Mouse (Mus musculus) midbrain, embryonic 12.5 days (tissue): ENCODE results near the gene Cep83. TPM values are rescaled to one million over a fixed set of nuclear protein-coding genes. Genes with fewer than 3 reads are reported as not detected.

Experiments
- ATAC-seq: fragments of 200-750 bp; cut with Nextera tagmentation; 2 replicates; pipeline ENCODE4 v1.8.0; 2017; ENCODE audit warnings: low read depth, moderate TSS enrichment, moderate library complexity; ENCODE audit not compliant: low FRiP score
- H3K27ac ChIP-seq: fragments of 300-500 bp; sonication (generic); replicated peaks from 2 replicates; pipeline ENCODE4 v1.5.1; 2016; ENCODE audit warnings: mild to moderate bottlenecking
- H3K27me3 ChIP-seq: fragments of 300-500 bp; sonication (generic); 2 replicates; pipeline ENCODE4 v1.6.1; 2016; ENCODE audit warnings: mild to moderate bottlenecking
- H3K36me3 ChIP-seq: fragments of 300-500 bp; sonication (generic); 2 replicates; pipeline ENCODE4 v1.6.1; 2016
- H3K4me1 ChIP-seq: fragments of 300-500 bp; sonication (generic); 2 replicates; pipeline ENCODE4 v1.6.1; 2016
- H3K4me2 ChIP-seq: fragments of 300-500 bp; sonication (generic); replicated peaks from 2 replicates; pipeline ENCODE4 v1.6.1; 2016; ENCODE audit warnings: mild to moderate bottlenecking, moderate library complexity
- H3K4me3 ChIP-seq: fragments of 300-500 bp; sonication (generic); 2 replicates; pipeline ENCODE4 v1.5.1; 2016; ENCODE audit warnings: mild to moderate bottlenecking
- H3K9ac ChIP-seq: fragments of 300-500 bp; sonication (generic); replicated peaks from 2 replicates; pipeline ENCODE4 v1.6.1; 2016; ENCODE audit warnings: mild to moderate bottlenecking, moderate library complexity
- H3K9me3 ChIP-seq: fragments of 300-500 bp; sonication (generic); 2 replicates; pipeline ENCODE4 v1.6.1; 2016; ENCODE audit warnings: mild to moderate bottlenecking
- WGBS: fragments of 180-500 bp; shearing (Covaris S2); methylation state at CpG from one replicate; pipeline ENCODE4 v1.1.7; 2016; 5-methylcytosine and 5-hydroxymethylcytosine counted together
- polyA plus RNA-seq: library from polyadenylated mRNA; unstranded; fragments of >200 nt; fragmentation: Nextera tagmentation; extraction: Ambion mirVana; gene quantifications from 2 replicates; pipeline ENCODE4 v1.2.1, GENCODE M21; 2016

The Cep83 gene
- 24.5 and 24.8 TPM in 2 replicates for polyA plus RNA-seq

GRCm38 (mm10) chr10:94688420-94689175 lies at the start of gene Cep83:
Gene Cep83, plus strand, starts transcription at chr10:94688654.
- ATAC-seq = peak; percentile 98
- under 1% methylated on average over 85 of the region's 86 CpGs for WGBS
- peak within 1 kb of the TSS; percentile 92 for H3K4me3 ChIP-seq

GRCm38 (mm10) chr10:94639281-94639680 lies 49.2 kb upstream of the Cep83 start:
- no peak overlapping the region for H3K4me2 ChIP-seq
- WGBS = 82% methylated on average over 5 of the region's 5 CpGs
- ATAC-seq = no peak

More at GRCm38 (mm10) chr10:94688420-94689175, at the start of gene Cep83:
- no peaks in the 10 kb centered on the region for H3K36me3 ChIP-seq
- peaks cover 6% of the 10 kb centered on the region for H3K4me1 ChIP-seq
- peak within 1 kb of the TSS; percentile 85 for H3K4me2 ChIP-seq
- no peaks in the 10 kb centered on the region for H3K9me3 ChIP-seq
- peak within 1 kb of the TSS; percentile 93 for H3K27ac ChIP-seq
- no peaks in the 10 kb centered on the region for H3K27me3 ChIP-seq
- H3K9ac ChIP-seq = peak within 1 kb of the TSS; percentile 88

GRCm38 (mm10) chr10:94640067-94640466 lies 48.4 kb upstream of the Cep83 start:
- H3K36me3 ChIP-seq = no peaks in the 10 kb centered on the region
- H3K4me3 ChIP-seq = no peak overlapping the region
- H3K4me2 ChIP-seq = no peak overlapping the region
- no peaks in the 10 kb centered on the region for H3K27me3 ChIP-seq
- no peak for ATAC-seq
- H3K9me3 ChIP-seq = no peaks in the 10 kb centered on the region
- H3K9ac ChIP-seq = no peak overlapping the region
- H3K27ac ChIP-seq = no peak overlapping the region
- WGBS = 81% methylated on average over 5 of the region's 5 CpGs
- H3K4me1 ChIP-seq = no peaks in the 10 kb centered on the region

More at GRCm38 (mm10) chr10:94639281-94639680, 49.2 kb upstream of the Cep83 start:
- H3K4me1 ChIP-seq = no peaks in the 10 kb centered on the region
- H3K27ac ChIP-seq = no peak overlapping the region
- no peaks in the 10 kb centered on the region for H3K27me3 ChIP-seq
- H3K36me3 ChIP-seq = no peaks in the 10 kb centered on the region
- no peaks in the 10 kb centered on the region for H3K9me3 ChIP-seq
- no peak overlapping the region for H3K4me3 ChIP-seq
- no peak overlapping the region for H3K9ac ChIP-seq

- H3K27me3 ChIP-seq = no peaks in the 10 kb centered on the region
- H3K9ac ChIP-seq = no peak overlapping the region
- no peak overlapping the region for H3K4me2 ChIP-seq
- no peak for ATAC-seq
- no peaks in the 10 kb centered on the region for H3K36me3 ChIP-seq
- no peak overlapping the region for H3K27ac ChIP-seq
- H3K9me3 ChIP-seq = no peaks in the 10 kb centered on the region
- WGBS = 80% methylated on average over 3 of the region's 3 CpGs
- no peak overlapping the region for H3K4me3 ChIP-seq
- no peaks in the 10 kb centered on the region for H3K4me1 ChIP-seq
Observed at GRCm38 (mm10) chr10:94664036-94664435, 24.4 kb upstream of the Cep83 start.

GRCm38 (mm10) chr10:94664455-94664854 lies 24.0 kb upstream of the Cep83 start:
- no peaks in the 10 kb centered on the region for H3K4me1 ChIP-seq
- no peak overlapping the region for H3K9ac ChIP-seq
- H3K4me3 ChIP-seq = no peak overlapping the region
- no peaks in the 10 kb centered on the region for H3K27me3 ChIP-seq
- no peak overlapping the region for H3K27ac ChIP-seq
- 87% methylated on average over 7 of the region's 7 CpGs for WGBS
- no peaks in the 10 kb centered on the region for H3K36me3 ChIP-seq
- no peaks in the 10 kb centered on the region for H3K9me3 ChIP-seq
- no peak overlapping the region for H3K4me2 ChIP-seq
- ATAC-seq = no peak

- Histone ChIP-seq H3K4me2 (no peak overlapping the region), H3K27ac (no peak overlapping the region), H3K9ac (no peak overlapping the region), H3K27me3 (no peaks in the 10 kb centered on the region), H3K4me3 (no peak overlapping the region), H3K36me3 (no peaks in the 10 kb centered on the region), H3K9me3 (no peaks in the 10 kb centered on the region), H3K4me1 (no peaks in the 10 kb centered on the region)
- no peak for ATAC-seq
Observed at GRCm38 (mm10) chr10:94668147-94668546, 20.3 kb upstream of the Cep83 start.

- 3% methylated on average over 20 of the region's 20 CpGs for WGBS
- Histone ChIP-seq H3K4me1 (peaks cover 6% of the 10 kb centered on the region), H3K4me3 (peak overlapping the region; percentile 92), H3K4me2 (peak overlapping the region; percentile 85), H3K9ac (peak overlapping the region; percentile 88), H3K36me3 (no peaks in the 10 kb centered on the region), H3K9me3 (no peaks in the 10 kb centered on the region), H3K27ac (peak overlapping the region; percentile 93), H3K27me3 (no peaks in the 10 kb centered on the region)
- peak; percentile 77 for ATAC-seq
Observed at GRCm38 (mm10) chr10:94687801-94688419, 544 bp upstream of the Cep83 start.

- H3K4me1 ChIP-seq = peaks cover 6% of the 10 kb centered on the region
- peak overlapping the region; percentile 92 for H3K4me3 ChIP-seq
- H3K27ac ChIP-seq = peak overlapping the region; percentile 93
- H3K4me2 ChIP-seq = peak overlapping the region; percentile 85
- H3K9me3 ChIP-seq = no peaks in the 10 kb centered on the region
- no peaks in the 10 kb centered on the region for H3K27me3 ChIP-seq
- no peaks in the 10 kb centered on the region for H3K36me3 ChIP-seq
- under 1% methylated on average over 7 of the region's 7 CpGs for WGBS
- peak; percentile 11; the same call in 1 of the 2 replicates for ATAC-seq
- peak overlapping the region; percentile 88 for H3K9ac ChIP-seq
Observed at GRCm38 (mm10) chr10:94689176-94689510, 689 bp downstream of the Cep83 start.

GRCm38 (mm10) chr10:94690376-94690775 lies 1.9 kb downstream of the Cep83 start:
- Histone ChIP-seq H3K4me1 (peaks cover 6% of the 10 kb centered on the region), H3K4me3 (no peak overlapping the region), H3K4me2 (peak overlapping the region; percentile 25; the same call in 1 of the 2 replicates), H3K36me3 (no peaks in the 10 kb centered on the region), H3K9me3 (peaks cover 4% of the 10 kb centered on the region; the same call in 1 of the 2 replicates), H3K9ac (no peak overlapping the region; the same call in 1 of the 2 replicates), H3K27me3 (no peaks in the 10 kb centered on the region), H3K27ac (no peak overlapping the region)
- ATAC-seq = no peak
- WGBS = 76% methylated on average over 1 of the region's 1 CpGs

- Histone ChIP-seq H3K27ac (no peak overlapping the region), H3K4me2 (no peak overlapping the region), H3K9ac (no peak overlapping the region), H3K27me3 (no peaks in the 10 kb centered on the region), H3K9me3 (peaks cover 4% of the 10 kb centered on the region; the same call in 1 of the 2 replicates), H3K4me3 (no peak overlapping the region), H3K4me1 (peaks cover 6% of the 10 kb centered on the region), H3K36me3 (no peaks in the 10 kb centered on the region)
- 96% methylated on average over 4 of the region's 4 CpGs for WGBS
- ATAC-seq = no peak
Observed at GRCm38 (mm10) chr10:94692163-94692562, 3.7 kb downstream of the Cep83 start.

- H3K9ac ChIP-seq = no peak overlapping the region
- no peak overlapping the region for H3K4me3 ChIP-seq
- H3K36me3 ChIP-seq = no peaks in the 10 kb centered on the region
- no peak overlapping the region for H3K27ac ChIP-seq
- no peak overlapping the region for H3K4me2 ChIP-seq
- peaks cover 6% of the 10 kb centered on the region; the same call in 1 of the 2 replicates for H3K9me3 ChIP-seq
- 88% methylated on average over 4 of the region's 4 CpGs for WGBS
- ATAC-seq = no peak
- no peaks in the 10 kb centered on the region for H3K27me3 ChIP-seq
- no peaks in the 10 kb centered on the region for H3K4me1 ChIP-seq
Observed at GRCm38 (mm10) chr10:94705643-94706258, 17.3 kb downstream of the Cep83 start.

- peaks cover 6% of the 10 kb centered on the region; the same call in 1 of the 2 replicates for H3K9me3 ChIP-seq
- H3K4me3 ChIP-seq = no peak overlapping the region
- H3K9ac ChIP-seq = no peak overlapping the region
- no peak overlapping the region for H3K4me2 ChIP-seq
- no peak for ATAC-seq
- no peaks in the 10 kb centered on the region for H3K36me3 ChIP-seq
- H3K4me1 ChIP-seq = no peaks in the 10 kb centered on the region
- WGBS = 97% methylated on average over 2 of the region's 2 CpGs
- no peak overlapping the region for H3K27ac ChIP-seq
- H3K27me3 ChIP-seq = no peaks in the 10 kb centered on the region
Observed at GRCm38 (mm10) chr10:94706695-94707094, 18.2 kb downstream of the Cep83 start.
